Mouse (Mus musculus) left cerebral cortex, adult 2 months (tissue): ENCODE measurements at regions not wholly inside any gene's neighbourhood (a gene's known extent, or its start where the extent isn't known, plus 50 kb on each side); places are given as distances from the start of the nearest gene placed in this dataset.

ENCODE experiments used
- DNase-seq, 2 experiments: peaks; one replicate each; pipeline ENCODE4 v3.0.0; 2021 to 2022; ENCODE audit warnings: low spot score in 2 of 2, mixed read lengths in 1 of 2; ENCODE audit errors: extremely low spot score in 1 of 2
- H3K27ac ChIP-seq: fragments of 200-600 bp; 2 replicates; pipeline ENCODE4 v1.8.1; 2022
- H3K4me3 ChIP-seq: fragments of 200-600 bp; 2 replicates; pipeline ENCODE4 v1.8.1; 2022
- CTCF ChIP-seq: fragments of 200-600 bp; IDR thresholded peaks from 2 replicates; pipeline ENCODE4 v1.8.1; 2022; ENCODE audit warnings: antibody characterized with exemption, mild to moderate bottlenecking, moderate library complexity
- intact Hi-C: fragments of 180-260 bp; cut with DNase I; formaldehyde crosslinking; loops from one replicate; pipeline ENCODE4 v1.15.1; 2025

DNA sequence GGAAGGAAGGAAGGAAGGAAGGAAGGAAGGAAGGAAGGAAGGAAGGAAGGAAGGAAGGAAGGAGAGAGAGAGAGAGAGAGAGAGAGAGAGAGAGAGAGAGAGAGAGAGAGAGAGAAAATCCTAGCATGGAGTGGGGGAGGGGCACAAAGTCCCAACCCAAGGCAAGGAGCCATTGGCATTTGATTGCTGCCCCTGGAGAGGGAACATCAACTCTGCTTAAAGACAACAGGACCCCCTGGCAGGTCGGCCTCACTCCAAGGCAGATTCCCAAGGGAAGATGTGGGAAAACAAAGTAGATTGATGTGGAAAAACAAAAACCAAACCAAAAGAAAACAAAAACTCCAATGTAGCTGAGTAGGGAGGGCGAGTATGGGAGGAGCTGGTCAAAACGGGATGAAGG, 49.9 kb upstream of the Fzd10 start:
- Histone ChIP-seq H3K4me3 (no peak overlapping the region), H3K27ac (no peak overlapping the region)
- intact Hi-C loops: no loop called here
- TF ChIP-seq CTCF: no peak
- no peak for DNase-seq

DNA sequence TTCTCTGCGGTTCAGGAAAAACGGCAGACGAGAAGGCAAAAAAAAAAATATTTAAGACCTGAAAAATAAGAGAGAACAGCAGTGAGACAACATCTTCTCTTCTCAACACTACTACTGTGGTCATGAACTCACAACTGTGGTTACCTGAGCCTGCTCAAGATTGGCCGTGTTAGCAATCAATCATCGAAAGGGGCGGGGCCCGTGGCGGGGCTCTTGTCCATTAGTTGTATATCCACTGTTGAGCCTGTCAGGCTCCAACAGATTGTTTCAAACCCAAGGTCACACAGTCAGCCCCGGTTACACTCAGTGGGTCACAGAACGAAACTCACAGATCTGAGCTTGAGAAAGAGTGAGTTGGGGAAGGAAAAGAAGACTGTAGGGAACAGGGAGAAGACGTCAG, 50.8 kb upstream of the Fzd10 start:
- intact Hi-C loops: no loop called here
- TF ChIP-seq CTCF: no peak
- no peak overlapping the region for H3K4me3 ChIP-seq

DNA sequence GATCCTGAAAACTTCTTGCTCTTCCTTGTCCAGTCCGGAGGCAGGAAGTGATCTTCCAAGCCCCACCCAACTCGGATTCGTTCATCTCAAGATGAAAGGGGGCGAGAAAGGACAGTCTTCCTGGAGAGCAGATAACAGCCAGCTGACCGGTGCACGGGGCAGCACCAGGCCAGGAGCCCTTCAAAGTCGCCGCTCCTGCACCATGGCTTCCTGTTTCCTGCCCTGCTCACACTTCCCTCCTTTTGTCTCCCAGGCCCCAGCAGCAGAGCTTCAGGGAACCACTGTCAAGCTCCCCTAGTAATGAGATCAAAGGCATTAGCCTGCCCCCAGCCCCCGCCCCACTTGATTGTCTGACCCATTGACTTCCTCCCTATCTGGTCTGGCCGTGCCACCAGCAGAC, 58.6 kb upstream of the Fzd10 start:
- Histone ChIP-seq H3K4me3 (no peak overlapping the region), H3K27ac (no peak overlapping the region)
- no peak for TF ChIP-seq CTCF
- intact Hi-C loops: no loop called here
- DNase-seq: no peak

More for the DNA sequence above, 50.8 kb upstream of the Fzd10 start:
- H3K27ac ChIP-seq: no peak overlapping the region
- DNase-seq: no peak

DNA sequence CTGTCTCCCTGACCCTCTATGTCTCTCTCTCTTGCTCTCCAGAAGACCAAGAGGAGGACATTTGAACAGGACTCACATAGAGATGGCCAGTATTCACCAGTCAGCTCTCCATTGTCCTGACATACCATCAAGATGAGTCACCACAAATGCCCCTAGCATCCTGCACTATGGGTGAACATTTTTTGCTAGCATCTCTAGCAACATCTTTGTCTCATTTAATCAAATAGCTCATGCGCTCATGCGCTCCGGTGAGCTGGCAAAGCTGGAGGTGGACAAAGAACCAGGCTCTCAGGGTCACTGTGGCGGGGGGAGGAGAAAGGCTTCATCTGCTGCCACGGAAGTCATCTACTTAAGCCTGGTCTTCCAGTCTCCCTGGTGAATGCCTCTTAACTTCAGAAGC, 62.0 kb upstream of the Fzd10 start:
- no peak overlapping the region for H3K4me3 ChIP-seq
- intact Hi-C loops: no loop called here
- no peak for DNase-seq
- no peak overlapping the region for H3K27ac ChIP-seq
- no peak for TF ChIP-seq CTCF

DNA sequence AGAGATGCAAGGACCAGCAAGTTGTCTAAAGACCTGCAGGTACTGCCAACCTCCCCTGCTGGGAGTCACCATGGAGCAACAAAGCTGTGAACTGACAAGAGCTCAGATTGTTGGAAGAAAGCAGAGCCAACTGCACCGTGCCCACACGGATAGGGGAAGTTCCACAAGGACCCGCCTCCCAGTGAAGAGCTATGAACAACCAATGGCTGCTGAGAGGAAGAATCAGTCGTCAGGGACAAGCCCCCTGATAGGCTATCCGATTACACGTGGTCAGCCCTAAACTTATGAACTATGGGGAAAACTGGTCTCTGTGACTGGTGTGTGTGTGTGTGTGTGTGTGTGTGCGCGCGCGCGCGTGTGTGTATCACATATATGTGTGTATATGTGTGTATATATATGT, 63.4 kb upstream of the Fzd10 start:
- no peak for TF ChIP-seq CTCF
- intact Hi-C loops: no loop called here
- DNase-seq: no peak
- Histone ChIP-seq H3K27ac (no peak overlapping the region), H3K4me3 (no peak overlapping the region)

DNA sequence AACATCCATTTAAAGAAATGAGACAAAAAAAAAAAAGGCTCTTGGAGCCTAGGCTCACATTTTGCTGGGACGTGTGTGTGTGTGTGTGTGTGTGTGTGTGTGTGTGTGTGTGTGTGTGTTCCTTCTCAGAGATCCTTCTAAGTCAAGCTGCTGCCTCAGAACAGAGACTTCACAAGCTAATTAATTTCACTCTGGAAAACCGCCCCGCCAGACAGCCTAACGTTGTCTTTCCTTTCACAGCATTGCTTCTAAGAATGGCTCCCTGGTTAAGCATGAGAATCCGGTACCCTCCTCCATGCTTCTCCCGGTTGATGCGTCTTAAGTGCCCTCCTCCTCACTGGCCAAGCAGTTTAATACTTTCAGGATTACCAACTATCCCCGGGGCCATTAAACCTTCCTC, 64.3 kb upstream of the Fzd10 start:
- no peak overlapping the region for H3K4me3 ChIP-seq
- no peak for TF ChIP-seq CTCF
- intact Hi-C loops: no loop called here
- no peak for DNase-seq
- H3K27ac ChIP-seq: no peak overlapping the region

DNA sequence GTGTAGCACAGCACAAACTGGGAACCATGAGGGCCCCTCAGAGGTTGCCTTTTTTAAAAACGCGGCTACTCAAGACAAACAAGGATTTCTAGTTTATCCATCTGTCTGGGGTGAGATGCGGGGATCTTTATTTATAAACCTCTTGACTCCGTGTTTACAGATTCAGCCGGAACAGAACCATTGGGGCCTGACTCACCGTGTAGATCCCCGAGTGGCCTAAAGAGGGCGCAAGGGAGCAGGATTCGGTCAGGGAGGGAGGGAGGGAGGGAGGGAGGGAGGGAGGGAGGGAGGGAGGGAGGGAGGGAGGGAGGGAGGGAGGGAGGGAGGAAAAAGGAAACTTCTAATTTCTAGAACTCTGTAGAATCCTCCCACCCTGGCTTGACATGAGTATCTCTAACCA, 73.4 kb upstream of the Fzd10 start:
- intact Hi-C loops: loop anchor here (5.0 kb wide), 2 partner anchors 70 to 445 kb away; no protein-coding TSS in a partner anchor
- peak; percentile 31 for TF ChIP-seq CTCF
- Histone ChIP-seq H3K27ac (no peak overlapping the region), H3K4me3 (no peak overlapping the region)
- peak in 1 of 2 experiments; percentile 33 for DNase-seq

DNA sequence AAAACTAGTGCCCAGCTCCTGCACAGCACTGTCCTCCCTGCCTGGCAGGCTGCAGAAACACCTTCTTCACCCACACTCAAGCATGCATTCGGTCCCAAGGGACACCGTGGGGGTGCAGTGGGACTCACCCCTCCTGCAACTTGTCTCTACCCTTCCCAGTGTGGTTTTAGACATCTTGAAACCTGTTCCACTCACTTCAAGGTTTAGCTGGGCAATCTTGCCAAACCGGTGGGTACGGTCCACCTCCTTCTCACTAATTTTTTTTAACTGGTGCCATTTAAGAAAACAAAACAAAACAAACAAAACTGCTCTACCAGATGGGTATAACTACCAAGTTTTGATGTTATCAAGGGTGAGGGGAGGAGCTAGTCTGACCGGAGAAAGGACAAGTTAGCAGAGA, 74.2 kb upstream of the Fzd10 start:
- intact Hi-C loops: loop anchor here (5.0 kb wide), 2 partner anchors 71 to 446 kb away; no protein-coding TSS in a partner anchor

DNA sequence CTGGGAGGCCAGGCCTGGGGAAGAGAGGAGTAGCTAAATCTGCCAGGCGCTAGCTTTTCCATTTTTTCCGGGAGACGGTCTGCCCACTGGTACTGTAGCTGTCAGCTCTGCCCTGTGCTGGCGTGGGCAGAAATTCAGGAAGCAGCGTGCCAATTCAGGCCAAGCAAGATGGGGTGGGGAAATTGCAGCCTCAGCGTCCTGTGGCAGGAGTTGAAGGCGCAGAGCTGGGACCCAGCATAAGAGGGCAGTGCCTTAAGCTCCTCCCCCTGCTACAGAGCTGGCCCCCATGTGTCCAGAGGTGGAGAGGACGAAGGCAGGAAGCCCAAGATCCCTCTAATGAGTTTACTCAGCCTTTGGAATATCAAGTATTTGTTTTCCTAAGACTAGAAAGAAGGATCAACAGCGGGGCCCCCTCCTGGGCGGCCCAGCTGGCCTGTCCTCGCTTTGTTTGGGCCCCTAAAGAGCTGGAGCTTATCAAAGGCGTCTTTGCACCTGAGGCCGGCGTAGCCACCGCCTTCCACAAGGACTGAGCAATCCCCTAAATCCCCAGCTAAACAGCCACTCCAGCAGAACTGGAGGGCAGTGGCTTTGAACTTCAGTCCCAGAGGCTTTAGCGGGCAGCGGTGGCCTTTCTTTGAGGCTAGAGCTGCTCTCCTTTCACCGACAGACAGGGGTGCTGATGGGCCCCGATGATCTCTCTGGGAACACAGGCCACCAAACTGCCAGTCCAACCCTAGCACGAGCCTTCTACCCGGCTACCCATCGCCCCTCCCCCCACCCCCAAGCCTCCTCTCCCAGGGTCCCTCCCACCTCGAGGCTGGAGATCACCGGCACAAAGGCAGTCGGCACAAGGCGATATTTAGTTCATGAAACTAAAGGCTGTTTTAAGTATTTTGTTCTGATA, 76.0 kb upstream of the Fzd10 start:
- intact Hi-C loops: loop anchor here (5.0 kb wide), 3 partner anchors 73 to 448 kb away; no protein-coding TSS in a partner anchor
- Histone ChIP-seq H3K4me3 (no peak overlapping the region), H3K27ac (no peak overlapping the region)
- TF ChIP-seq CTCF: no peak; the same call in 1 of the 2 replicates
- peak in 1 of 2 experiments; percentile 29 for DNase-seq

More for the DNA sequence above, 74.2 kb upstream of the Fzd10 start:
- Histone ChIP-seq H3K27ac (no peak overlapping the region), H3K4me3 (no peak overlapping the region)
- DNase-seq: no peak
- no peak for TF ChIP-seq CTCF

DNA sequence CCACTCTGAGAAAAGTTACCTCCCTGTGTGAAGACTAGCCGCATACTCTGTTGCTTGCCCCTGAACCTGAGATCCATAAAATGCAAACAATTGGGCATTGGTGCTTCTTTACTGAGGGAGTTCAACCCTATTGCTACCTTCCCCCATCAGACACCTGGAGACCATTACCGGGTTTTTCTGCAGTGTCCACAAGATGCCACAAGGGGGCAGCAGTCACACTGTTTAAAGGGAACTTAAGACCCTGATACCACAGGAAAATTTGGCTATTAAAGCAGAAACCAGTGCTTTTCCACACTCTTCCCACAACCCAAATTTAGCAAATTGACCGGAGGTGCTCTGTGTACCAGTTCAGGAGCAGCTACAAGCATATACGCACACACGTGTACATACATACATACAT, 78.0 kb upstream of the Fzd10 start:
- intact Hi-C loops: loop anchor here (1.0 to 5.0 kb wide), 3 partner anchors 142 to 212 kb away; no protein-coding TSS in a partner anchor
- Histone ChIP-seq H3K27ac (no peak overlapping the region), H3K4me3 (no peak overlapping the region)
- peak; percentile 74 for TF ChIP-seq CTCF
- peak in 1 of 2 experiments; percentile 43 for DNase-seq

DNA sequence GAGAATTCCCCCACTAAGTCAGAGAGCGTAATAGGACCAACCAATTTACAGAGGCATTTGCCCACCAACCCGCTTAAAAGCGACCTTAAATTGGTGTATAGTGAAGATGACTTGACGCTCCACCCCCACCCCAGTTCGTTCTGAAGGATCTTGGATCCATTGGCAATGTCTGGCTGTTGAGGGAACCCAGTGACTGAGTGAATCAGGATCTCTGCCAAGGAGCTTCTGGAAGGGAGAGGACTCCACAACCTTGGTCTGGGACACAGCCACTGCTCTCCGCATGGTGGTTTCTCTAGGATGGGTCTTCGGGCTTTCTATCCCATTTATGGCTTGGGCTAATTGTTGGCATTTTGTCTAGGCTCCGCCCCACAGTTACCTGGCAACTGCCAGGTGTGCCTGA, 83.3 kb upstream of the Fzd10 start:
- no peak for DNase-seq
- no peak overlapping the region for H3K4me3 ChIP-seq
- no peak for TF ChIP-seq CTCF
- intact Hi-C loops: no loop called here
- no peak overlapping the region for H3K27ac ChIP-seq

DNA sequence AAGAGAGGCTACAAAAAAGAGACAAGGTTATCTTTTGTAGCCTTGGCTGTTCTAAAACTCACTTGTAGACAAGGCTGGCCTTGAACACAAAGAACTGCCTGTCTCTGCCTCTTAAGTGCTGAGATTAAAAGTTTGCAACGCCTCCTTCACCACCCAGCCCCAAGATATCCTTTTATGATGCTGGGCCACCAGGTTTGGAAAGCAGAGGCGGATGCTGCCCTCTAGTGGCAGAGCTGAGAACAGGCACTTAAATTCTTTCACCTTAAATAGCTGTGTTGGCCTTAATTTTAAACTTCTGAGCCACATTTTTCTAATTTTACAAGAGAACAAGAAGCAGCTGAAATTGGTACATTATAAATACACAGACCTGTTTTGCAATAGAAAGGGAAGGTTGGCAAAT, 82.5 kb upstream of the Tmem132d start:
- H3K4me3 ChIP-seq: no peak overlapping the region
- peak in 1 of 2 experiments; percentile 32 for DNase-seq
- peak; percentile 95 for TF ChIP-seq CTCF
- H3K27ac ChIP-seq: no peak overlapping the region
- intact Hi-C loops: no loop called here
